Mouse (Mus musculus): ENCODE measurements at regions not wholly inside any gene's neighbourhood (a gene's known extent, or its start where the extent isn't known, plus 50 kb on each side); places are given as distances from the start of the nearest gene placed in this dataset.

DNA sequence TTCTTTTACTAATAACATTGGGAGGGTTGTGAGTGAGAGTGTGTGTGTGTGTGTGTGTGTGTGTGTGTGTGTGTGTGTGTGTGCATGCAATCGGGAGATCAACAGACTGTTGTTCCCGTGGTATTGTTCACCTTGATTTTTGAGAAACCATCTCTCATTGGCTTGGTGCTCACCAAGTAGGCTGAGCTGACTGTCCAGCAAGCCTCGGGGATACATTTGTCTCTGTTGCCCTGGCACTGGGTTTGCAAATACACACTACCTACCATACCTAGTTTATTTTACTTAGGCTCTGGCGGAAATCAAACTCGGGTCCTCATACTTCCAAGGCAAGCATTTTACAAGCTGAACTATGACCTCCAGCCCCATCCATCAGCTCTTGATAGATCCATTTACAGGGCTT is 306.0 kb upstream of the Ppargc1a start:
- Histone ChIP-seq H3K4me1 (ENCODE audit: control insufficient read depth, insufficient read depth, low read length) (no peaks in the 10 kb centered on the region), H3K4me3 (ENCODE audit: insufficient read depth, low read depth, low read length) (no peak overlapping the region), H3K27me3 (replicated peaks; ENCODE audit: control insufficient read depth, insufficient read depth, low read length) (no peaks in the 10 kb centered on the region), H3K27ac (ENCODE audit: insufficient read depth, low read depth, low read length) (no peak overlapping the region), H3K36me3 (ENCODE audit: control insufficient read depth, insufficient read depth, low read length) (no peaks in the 10 kb centered on the region)
- 76% methylated on average over 5 of the region's 5 CpGs for WGBS
- no peak for DNase-seq
- TF ChIP-seq CTCF (conservative IDR thresholded peaks at IDR 0.05; ENCODE audit: insufficient read depth, insufficient read length, low read depth, low read length) (no peak), POLR2A (IDR thresholded peaks at IDR 0.05; ENCODE audit: low read depth, low read length) (no peak)

DNA sequence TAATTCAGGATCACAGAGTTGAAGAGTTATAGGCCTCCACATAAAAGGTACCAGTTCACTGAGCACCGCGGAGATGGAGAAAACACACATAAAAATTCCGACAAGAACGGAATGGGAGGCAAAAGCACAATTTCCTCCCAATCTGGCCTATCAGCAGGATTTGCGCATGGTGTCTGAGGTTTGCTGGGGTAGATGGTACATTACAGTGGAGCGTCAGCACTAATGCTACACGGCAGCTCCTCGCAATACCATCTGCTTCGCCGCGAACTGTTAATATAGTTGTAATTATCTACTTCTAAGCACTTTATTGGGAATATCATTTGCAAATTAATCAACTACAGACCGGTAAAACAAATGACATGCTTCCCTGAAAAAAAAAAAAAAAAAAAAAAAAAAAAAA is 304.2 kb upstream of the Ppargc1a start:
- no peaks in the 10 kb centered on the region for H3K27me3 ChIP-seq (replicated peaks; ENCODE audit: control insufficient read depth, insufficient read depth, low read length)
- WGBS = 86% methylated on average over 12 of the region's 12 CpGs
- no peak overlapping the region for H3K4me3 ChIP-seq (ENCODE audit: insufficient read depth, low read depth, low read length)
- TF ChIP-seq CTCF (conservative IDR thresholded peaks at IDR 0.05; ENCODE audit: insufficient read depth, insufficient read length, low read depth, low read length) (no peak), POLR2A (IDR thresholded peaks at IDR 0.05; ENCODE audit: low read depth, low read length) (no peak)
- no peaks in the 10 kb centered on the region for H3K36me3 ChIP-seq (ENCODE audit: control insufficient read depth, insufficient read depth, low read length)
- DNase-seq = no peak
- H3K4me1 ChIP-seq (ENCODE audit: control insufficient read depth, insufficient read depth, low read length) = no peaks in the 10 kb centered on the region
- H3K27ac ChIP-seq (ENCODE audit: insufficient read depth, low read depth, low read length) = no peak overlapping the region

DNA sequence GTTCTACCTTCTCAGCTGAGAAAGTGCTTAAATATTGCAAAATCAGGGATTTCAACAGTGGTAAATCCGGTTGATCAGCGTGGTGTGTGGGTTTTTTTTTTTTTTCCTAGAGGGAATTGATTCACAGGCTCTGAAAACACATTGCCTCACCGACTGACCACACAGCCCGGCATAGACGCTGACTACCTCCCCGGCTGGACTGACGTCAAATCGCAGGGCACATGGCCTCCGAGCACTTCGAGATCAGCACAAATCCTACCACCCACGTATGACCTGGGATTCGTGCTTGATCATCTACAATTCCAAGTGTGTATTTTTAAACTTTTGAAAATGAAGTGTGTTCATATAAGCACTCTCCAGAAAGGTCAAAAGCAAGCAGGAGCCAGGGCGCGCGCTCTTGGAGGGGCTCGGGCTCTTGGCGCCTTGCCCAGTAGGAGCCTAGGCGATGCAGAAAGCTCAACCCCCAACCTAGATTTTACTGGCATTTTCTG is 300.7 kb upstream of the Ppargc1a start:
- 66% methylated on average over 18 of the region's 18 CpGs for WGBS
- no peaks in the 10 kb centered on the region for H3K36me3 ChIP-seq (ENCODE audit: control insufficient read depth, insufficient read depth, low read length)
- no peaks in the 10 kb centered on the region for H3K4me1 ChIP-seq (ENCODE audit: control insufficient read depth, insufficient read depth, low read length)
- H3K27ac ChIP-seq (ENCODE audit: insufficient read depth, low read depth, low read length) = no peak overlapping the region
- TF ChIP-seq CTCF (conservative IDR thresholded peaks at IDR 0.05; ENCODE audit: insufficient read depth, insufficient read length, low read depth, low read length) (no peak), POLR2A (IDR thresholded peaks at IDR 0.05; ENCODE audit: low read depth, low read length) (no peak)
- H3K4me3 ChIP-seq (ENCODE audit: insufficient read depth, low read depth, low read length) = no peak overlapping the region
- H3K27me3 ChIP-seq (replicated peaks; ENCODE audit: control insufficient read depth, insufficient read depth, low read length) = no peaks in the 10 kb centered on the region
- DNase-seq = peak; percentile 8

DNA sequence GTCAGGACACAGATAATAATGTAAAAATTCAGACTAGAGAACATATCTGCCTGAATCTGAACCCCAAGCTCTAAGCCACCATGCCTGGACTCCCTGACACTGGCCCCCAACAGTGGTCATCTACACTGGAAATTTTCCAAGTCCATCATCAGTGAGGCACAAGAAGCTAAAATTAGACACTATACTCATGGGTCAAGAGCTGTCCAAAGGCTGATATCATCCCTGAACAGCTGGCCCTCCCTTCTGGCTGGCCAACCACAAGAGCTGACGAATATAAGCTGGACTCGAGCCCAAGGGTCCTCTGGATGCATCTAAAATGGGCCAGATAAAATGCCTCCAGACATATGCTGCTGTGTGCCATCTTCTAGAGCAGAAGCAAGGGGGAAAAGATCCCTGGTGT is 298.5 kb upstream of the Ppargc1a start:
- TF ChIP-seq POLR2A (IDR thresholded peaks at IDR 0.05; ENCODE audit: low read depth, low read length) (no peak), CTCF (conservative IDR thresholded peaks at IDR 0.05; ENCODE audit: insufficient read depth, insufficient read length, low read depth, low read length) (no peak)
- Histone ChIP-seq H3K27ac (ENCODE audit: insufficient read depth, low read depth, low read length) (no peak overlapping the region), H3K36me3 (ENCODE audit: control insufficient read depth, insufficient read depth, low read length) (no peaks in the 10 kb centered on the region), H3K4me3 (ENCODE audit: insufficient read depth, low read depth, low read length) (no peak overlapping the region), H3K27me3 (replicated peaks; ENCODE audit: control insufficient read depth, insufficient read depth, low read length) (no peaks in the 10 kb centered on the region), H3K4me1 (ENCODE audit: control insufficient read depth, insufficient read depth, low read length) (no peaks in the 10 kb centered on the region)
- DNase-seq = no peak
- WGBS = 63% methylated on average over 2 of the region's 2 CpGs

DNA sequence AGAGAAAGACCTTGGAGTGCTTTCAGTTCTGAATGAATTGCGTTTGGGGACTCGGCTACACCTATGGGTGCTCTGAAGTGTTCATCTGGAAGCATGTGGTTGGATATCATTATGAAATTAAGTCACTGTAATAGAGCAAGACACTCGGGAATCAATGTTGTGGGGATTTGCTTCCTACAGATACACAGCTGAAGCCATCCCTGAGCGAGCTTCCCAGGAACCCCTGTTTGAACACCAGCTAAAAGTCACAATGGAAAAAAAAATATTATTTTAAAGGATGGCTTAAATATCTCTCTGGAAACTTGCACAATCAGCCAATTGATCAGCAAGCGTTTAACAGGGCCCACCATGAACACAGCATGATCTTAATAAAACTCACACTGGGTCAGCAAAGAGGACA is 293.0 kb upstream of the Ppargc1a start:
- H3K27me3 ChIP-seq (replicated peaks; ENCODE audit: control insufficient read depth, insufficient read depth, low read length) = no peaks in the 10 kb centered on the region
- no peak overlapping the region for H3K27ac ChIP-seq (ENCODE audit: insufficient read depth, low read depth, low read length)
- no peak overlapping the region for H3K4me3 ChIP-seq (ENCODE audit: insufficient read depth, low read depth, low read length)
- H3K4me1 ChIP-seq (ENCODE audit: control insufficient read depth, insufficient read depth, low read length) = no peaks in the 10 kb centered on the region
- TF ChIP-seq POLR2A (IDR thresholded peaks at IDR 0.05; ENCODE audit: low read depth, low read length) (no peak), CTCF (conservative IDR thresholded peaks at IDR 0.05; ENCODE audit: insufficient read depth, insufficient read length, low read depth, low read length) (no peak)
- WGBS = 89% methylated on average over 5 of the region's 5 CpGs
- DNase-seq = no peak
- no peaks in the 10 kb centered on the region for H3K36me3 ChIP-seq (ENCODE audit: control insufficient read depth, insufficient read depth, low read length)

GRCm38 (mm10) chr5:51853456-51854124 is 286.1 kb upstream of the Ppargc1a start:
- Histone ChIP-seq H3K27me3 (replicated peaks; ENCODE audit: control insufficient read depth, insufficient read depth, low read length) (no peaks in the 10 kb centered on the region), H3K27ac (ENCODE audit: insufficient read depth, low read depth, low read length) (no peak overlapping the region), H3K36me3 (ENCODE audit: control insufficient read depth, insufficient read depth, low read length) (no peaks in the 10 kb centered on the region), H3K4me3 (ENCODE audit: insufficient read depth, low read depth, low read length) (no peak overlapping the region), H3K4me1 (ENCODE audit: control insufficient read depth, insufficient read depth, low read length) (no peaks in the 10 kb centered on the region)
- TF ChIP-seq POLR2A (IDR thresholded peaks at IDR 0.05; ENCODE audit: low read depth, low read length) = no peak
- TF ChIP-seq CTCF (conservative IDR thresholded peaks at IDR 0.05; ENCODE audit: insufficient read depth, insufficient read length, low read depth, low read length) = no peak
- DNase-seq = no peak
- 58% methylated on average over 9 of the region's 9 CpGs for WGBS

GRCm38 (mm10) chr5:51850091-51850490 is 282.6 kb upstream of the Ppargc1a start:
- TF ChIP-seq POLR2A (IDR thresholded peaks at IDR 0.05; ENCODE audit: low read depth, low read length) = no peak
- no peak for TF ChIP-seq CTCF (conservative IDR thresholded peaks at IDR 0.05; ENCODE audit: insufficient read depth, insufficient read length, low read depth, low read length)
- Histone ChIP-seq H3K27me3 (replicated peaks; ENCODE audit: control insufficient read depth, insufficient read depth, low read length) (no peaks in the 10 kb centered on the region), H3K4me3 (ENCODE audit: insufficient read depth, low read depth, low read length) (no peak overlapping the region), H3K4me1 (ENCODE audit: control insufficient read depth, insufficient read depth, low read length) (no peaks in the 10 kb centered on the region), H3K27ac (ENCODE audit: insufficient read depth, low read depth, low read length) (no peak overlapping the region), H3K36me3 (ENCODE audit: control insufficient read depth, insufficient read depth, low read length) (no peaks in the 10 kb centered on the region)
- 75% methylated on average over 9 of the region's 9 CpGs for WGBS
- DNase-seq = no peak
